9 mouse cellular contexts compared by ENCODE assay signal in the genomic region with DNA sequence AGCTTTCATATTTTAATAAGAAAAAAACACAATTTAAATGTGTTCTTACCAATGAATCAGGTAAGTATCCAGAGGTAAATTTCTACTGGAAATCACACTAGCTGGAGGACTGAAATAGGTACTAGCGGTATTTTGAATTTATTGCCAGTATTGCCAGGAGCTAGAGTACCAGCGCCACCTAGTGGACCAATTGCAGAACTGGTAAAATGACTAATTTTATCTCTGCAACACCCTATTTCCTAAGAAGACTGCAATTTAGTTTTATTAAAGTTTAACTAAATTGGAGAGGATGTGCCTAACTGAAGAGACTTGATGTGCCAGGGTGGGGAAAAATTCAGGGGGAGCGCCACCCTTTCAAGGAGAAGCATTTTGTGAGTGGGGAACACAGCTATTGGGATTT.
DNase-seq lines count a peak whose midpoint lies in the region; ATAC-seq and TF ChIP-seq lines count a peak whose summit lies in the region.
"Had no signal": no experiment of that assay in that cellular context is flagged by ENCODE, and none has a peak within 500 bp of the region (broad histone marks: within the 10 kb centered on the region; RNA-seq: fewer than 3 reads in every experiment).

No protein-coding gene starts in this region.

- H3K4me3 ChIP-seq in bone marrow, adult 2 months (replicated peaks; ENCODE audit: control insufficient read depth, low read depth, low read length) = no peak overlapping the region
- H3K4me3 ChIP-seq in midbrain, embryonic 12.5 days = no peak overlapping the region
- H3K4me3 ChIP-seq: limb, embryonic 12.5 days had no signal

- H3K9me3 ChIP-seq in midbrain, embryonic 12.5 days = no peaks in the 10 kb centered on the region
- H3K9me3 ChIP-seq: limb, embryonic 12.5 days had no signal

- H3K4me1 ChIP-seq in bone marrow, adult 2 months (ENCODE audit: control insufficient read depth, insufficient read depth, low read length) = no peaks in the 10 kb centered on the region; the same call in 1 of the 2 replicates
- H3K4me1 ChIP-seq in midbrain, embryonic 12.5 days = no peaks in the 10 kb centered on the region
- H3K4me1 ChIP-seq: limb, embryonic 12.5 days had no signal

- no peak overlapping the region for H3K4me2 ChIP-seq in midbrain, embryonic 12.5 days (replicated peaks)
- H3K4me2 ChIP-seq: limb, embryonic 12.5 days had no signal

- H3K27me3 ChIP-seq in midbrain, embryonic 12.5 days = no peaks in the 10 kb centered on the region
- H3K27me3 ChIP-seq: limb, embryonic 12.5 days had no signal

- peak; percentile 5; the same call in 1 of the 2 replicates for TF ChIP-seq CTCF in bone marrow, adult 2 months (IDR thresholded peaks at IDR 0.05; ENCODE audit: control insufficient read depth, insufficient read depth, low read length)

- H3K27ac ChIP-seq in bone marrow, adult 2 months (ENCODE audit: control insufficient read depth, insufficient read depth, low read depth, low read length, poor library complexity) = no peak overlapping the region
- H3K27ac ChIP-seq in midbrain, embryonic 12.5 days (replicated peaks) = no peak overlapping the region
- H3K27ac ChIP-seq: limb, embryonic 12.5 days had no signal

- no peak for TF ChIP-seq POLR2A in bone marrow, adult 2 months (IDR thresholded peaks at IDR 0.05; ENCODE audit: borderline replicate concordance, control insufficient read depth, low read depth, low read length)

- no peaks in the 10 kb centered on the region for H3K36me3 ChIP-seq in midbrain, embryonic 12.5 days
- H3K36me3 ChIP-seq: limb, embryonic 12.5 days had no signal

- WGBS in bone marrow, adult 2 months = 6% methylated on average over 3 of the region's 3 CpGs
- WGBS in midbrain, embryonic 12.5 days = 4% methylated on average over 3 of the region's 3 CpGs

- ATAC-seq in midbrain, embryonic 12.5 days (ENCODE audit: low FRiP score, low read depth) = peak; percentile 49; the same call in 1 of the 2 replicates

- H3K9ac ChIP-seq in midbrain, embryonic 12.5 days (replicated peaks) = no peak overlapping the region
- H3K9ac ChIP-seq: limb, embryonic 12.5 days had no signal

- DNase-seq in gastrocnemius, adult 18-20 months (ENCODE audit: low spot score) = peak; percentile 17
- no peak for DNase-seq in gastrocnemius, adult 8-10 months (ENCODE audit: low spot score in 2 of 2)
- DNase-seq in 3134 (ENCODE audit: extremely low read depth, insufficient read length, low spot score) = peak; percentile 1
- DNase-seq in fibroblast of lung, adult 2 months (ENCODE audit: low read depth) = peak; percentile 11
- DNase-seq in kidney, postnatal 14 days = peak; percentile 26
- no peak for DNase-seq in spleen, postnatal 36 days (ENCODE audit: low spot score in 2 of 2)

Comparison
In these comparisons a context has a peak if more than half of its experiments do, and no peak if none do; other contexts are left out.
1. DNase-seq: peak in gastrocnemius, adult 18-20 months (single experiment), 3134 (single experiment), fibroblast of lung, adult 2 months (single experiment) and kidney, postnatal 14 days (single experiment); none in gastrocnemius, adult 8-10 months (0 of 2) and spleen, postnatal 36 days (0 of 2).